In genomic region chr15:41162793-41163192, GRCm38 (mm10) we compare ENCODE assay signal across 8 mouse cellular contexts.
DNase-seq lines count a peak whose midpoint lies in the region; ATAC-seq and TF ChIP-seq lines count a peak whose summit lies in the region.

No protein-coding gene starts in this region.

- peak; percentile 15 to 39 for DNase-seq in heart, adult 2 months
- DNase-seq in NIH3T3 (ENCODE audit: low read depth) = peak; percentile 74
- peak; percentile 19 for DNase-seq in embryo, embryonic 11.5 days (ENCODE audit: low read depth, low spot score)
- DNase-seq in heart, postnatal 14 days = peak; percentile 33 to 63
- DNase-seq in layer of hippocampus, adult 9-10 months (ENCODE audit: low spot score) = peak; percentile 37

- H3K9me3 ChIP-seq in heart, embryonic 12.5 days (replicated peaks) = no peaks in the 10 kb centered on the region
- no peaks in the 10 kb centered on the region for H3K9me3 ChIP-seq in megakaryocyte, embryonic 14.5 days
- H3K9me3 ChIP-seq in stomach, embryonic 14.5 days (ENCODE audit: control insufficient read depth, low read depth, low read length) = no peaks in the 10 kb centered on the region

- no peak overlapping the region for H3K9ac ChIP-seq in heart, adult 2 months (ENCODE audit: low read depth, low read length)
- H3K9ac ChIP-seq in heart, embryonic 12.5 days = no peak overlapping the region
- H3K9ac ChIP-seq in stomach, embryonic 14.5 days (replicated peaks; ENCODE audit: low read depth, low read length) = no peak overlapping the region

- intact Hi-C loops in heart, adult 2 months (cut with DNase I) = loop anchor here (1.0 kb wide), 1 partner anchor 495 kb away; no protein-coding TSS in a partner anchor
- intact Hi-C loops in heart, postnatal 14 days (cut with DNase I) = loop anchor here (10.0 kb wide), 3 partner anchors 492 to 812 kb away; no protein-coding TSS in a partner anchor

- no peaks in the 10 kb centered on the region for H3K4me1 ChIP-seq in heart, adult 2 months (ENCODE audit: control insufficient read depth, insufficient read depth, low read length)
- H3K4me1 ChIP-seq in heart, embryonic 12.5 days (replicated peaks) = peaks cover 5% of the 10 kb centered on the region; the same call in 1 of the 2 replicates
- peaks cover 8% of the 10 kb centered on the region for H3K4me1 ChIP-seq in megakaryocyte, embryonic 14.5 days
- H3K4me1 ChIP-seq in stomach, embryonic 14.5 days (ENCODE audit: control insufficient read depth, insufficient read depth, low read length) = peaks cover 4% of the 10 kb centered on the region; the same call in 1 of the 2 replicates

- no peak overlapping the region for H3K27ac ChIP-seq in heart, adult 2 months
- no peak overlapping the region for H3K27ac ChIP-seq in heart, embryonic 12.5 days (ENCODE audit: poor library complexity, severe bottlenecking)
- no peak overlapping the region for H3K27ac ChIP-seq in stomach, embryonic 14.5 days (ENCODE audit: low read length)

- H3K27me3 ChIP-seq in heart, adult 2 months (ENCODE audit: control insufficient read depth, insufficient read depth, low read length) = no peaks in the 10 kb centered on the region
- H3K27me3 ChIP-seq in heart, embryonic 12.5 days (replicated peaks) = no peaks in the 10 kb centered on the region
- H3K27me3 ChIP-seq in megakaryocyte, embryonic 14.5 days (replicated peaks) = no peaks in the 10 kb centered on the region
- no peaks in the 10 kb centered on the region for H3K27me3 ChIP-seq in stomach, embryonic 14.5 days (ENCODE audit: control insufficient read depth, insufficient read depth, low read length)

- TF ChIP-seq POLR2A in heart, adult 2 months (IDR thresholded peaks at IDR 0.05; ENCODE audit: insufficient read depth, low read depth, low read length) = no peak

- peak; percentile 87 for TF ChIP-seq CTCF in heart, adult 2 months (IDR thresholded peaks at IDR 0.05)

- no peak for ATAC-seq in heart, embryonic 12.5 days (ENCODE audit: insufficient number of reproducible peaks, low FRiP score)
- no peak for ATAC-seq in stomach, embryonic 14.5 days (ENCODE audit: insufficient number of reproducible peaks, insufficient read depth, low FRiP score, low read depth)

- H3K4me2 ChIP-seq in heart, embryonic 12.5 days = no peak overlapping the region
- H3K4me2 ChIP-seq in stomach, embryonic 14.5 days (replicated peaks; ENCODE audit: low read depth, low read length) = 0 out of 2 replicates have a peak overlapping the region, but pooled peaks have one; percentile 22

- H3K79me2 ChIP-seq in heart, adult 2 months (replicated peaks; ENCODE audit: control insufficient read depth, insufficient read depth, low read length) = no peaks in the 10 kb centered on the region

- WGBS in heart, adult 2 months = 3% methylated on average over 8 of the region's 8 CpGs
- WGBS in heart, embryonic 12.5 days = 5% methylated on average over 8 of the region's 8 CpGs
- 5% methylated on average over 8 of the region's 8 CpGs for WGBS in stomach, embryonic 14.5 days

- no peaks in the 10 kb centered on the region for H3K36me3 ChIP-seq in heart, adult 2 months (ENCODE audit: control insufficient read depth, insufficient read depth, low read length)
- no peaks in the 10 kb centered on the region for H3K36me3 ChIP-seq in heart, embryonic 12.5 days
- no peaks in the 10 kb centered on the region for H3K36me3 ChIP-seq in megakaryocyte, embryonic 14.5 days (replicated peaks; ENCODE audit: low read length)
- no peaks in the 10 kb centered on the region for H3K36me3 ChIP-seq in stomach, embryonic 14.5 days (ENCODE audit: control insufficient read depth, insufficient read depth, low read length)

- TF ChIP-seq EP300 in heart, adult 2 months (IDR thresholded peaks at IDR 0.05; ENCODE audit: insufficient read depth, low read depth, low read length) = no peak

- no peak overlapping the region for H3K4me3 ChIP-seq in heart, adult 2 months
- no peak overlapping the region for H3K4me3 ChIP-seq in heart, embryonic 12.5 days
- peak overlapping the region; percentile 46 for H3K4me3 ChIP-seq in megakaryocyte, embryonic 14.5 days (replicated peaks)
- H3K4me3 ChIP-seq in stomach, embryonic 14.5 days (ENCODE audit: low read depth, low read length) = no peak overlapping the region

Comparison
In these comparisons a context has a peak if more than half of its experiments do, and no peak if none do; other contexts are left out.
1. DNase-seq: peak in every context shown above with its lines; median percentile 74 in NIH3T3; 48 in heart, postnatal 14 days; 37 in layer of hippocampus, adult 9-10 months; 27 in heart, adult 2 months; 19 in embryo, embryonic 11.5 days.